Mouse (Mus musculus) embryonic fibroblast, embryonic 13.5 days (primary cell): ENCODE results near the gene Gm29735.

Experiments
- CTCF ChIP-seq: IDR thresholded peaks from 2 replicates; pipeline ENCODE4 v1.5.1; 2011; ENCODE audit warnings: mild to moderate bottlenecking, control low read depth, low read length, moderate library complexity, borderline replicate concordance; ENCODE audit not compliant: insufficient read depth
- POLR2A ChIP-seq: IDR thresholded peaks from 2 replicates; pipeline ENCODE4 v1.6.1; 2011; ENCODE audit warnings: low read depth, mild to moderate bottlenecking, control low read depth, low read length, moderate library complexity

DNA sequence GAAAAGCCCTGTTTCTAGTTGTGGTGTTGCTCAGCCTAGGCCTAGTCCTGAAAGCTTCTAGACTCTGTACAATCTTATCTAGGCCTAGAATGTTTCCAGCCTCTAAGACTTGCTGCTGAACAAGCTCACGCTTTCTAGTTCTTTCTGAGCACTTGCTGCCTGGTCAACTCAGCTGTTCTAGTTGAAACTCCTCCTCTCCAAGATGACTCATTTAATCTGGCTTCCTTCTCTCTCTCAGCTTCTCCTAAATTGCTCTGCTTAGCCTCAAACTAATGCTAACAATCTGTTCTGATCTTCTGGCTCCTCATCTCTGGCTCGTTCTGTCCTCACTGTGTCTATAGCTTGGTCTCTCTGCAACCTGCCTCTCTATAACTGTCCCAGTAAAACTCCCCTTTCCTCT, 41.8 kb upstream of the Gm29735 start:
- no peak for TF ChIP-seq CTCF
- TF ChIP-seq POLR2A, result no peak
